Mouse (Mus musculus): ENCODE measurements around the gene Dennd1a. TPM values are rescaled to one million over a fixed set of nuclear protein-coding genes. Genes with fewer than 3 reads are reported as not detected.

The Dennd1a gene
- polyA plus RNA-seq, 1 experiment from 2014 or later: 14.4 TPM

- Histone ChIP-seq H3K4me3 (no peak overlapping the region), H3K27me3 (no peaks in the 10 kb centered on the region), H3K4me1 (replicated peaks) (no peaks in the 10 kb centered on the region; the same call in 1 of the 2 replicates), H3K4me2 (no peak overlapping the region), H3K9ac (no peak overlapping the region), H3K9me3 (no peaks in the 10 kb centered on the region), H3K27ac (no peak overlapping the region), H3K36me3 (no peaks in the 10 kb centered on the region)
- WGBS: 61% methylated on average over 2 of the region's 2 CpGs
- no peak for ATAC-seq (ENCODE audit: low FRiP score)
These were observed 131.2 kb downstream of the Dennd1a start for GRCm38 (mm10) chr2:38156001-38156400.

- no peak overlapping the region for H3K9ac ChIP-seq
- H3K4me3 ChIP-seq: no peak overlapping the region
- H3K27ac ChIP-seq: no peak overlapping the region
- H3K9me3 ChIP-seq: no peaks in the 10 kb centered on the region
- no peaks in the 10 kb centered on the region for H3K36me3 ChIP-seq
- H3K4me1 ChIP-seq (replicated peaks): peaks cover 21% of the 10 kb centered on the region
- no peaks in the 10 kb centered on the region for H3K27me3 ChIP-seq
- H3K4me2 ChIP-seq: no peak overlapping the region
- no peak for ATAC-seq (ENCODE audit: low FRiP score)
These were observed 142.4 kb downstream of the Dennd1a start for GRCm38 (mm10) chr2:38144831-38145230.

GRCm38 (mm10) chr2:38144067-38144779, 143.0 kb downstream of the Dennd1a start:
- Histone ChIP-seq H3K9me3 (no peaks in the 10 kb centered on the region), H3K9ac (no peak overlapping the region), H3K4me3 (no peak overlapping the region), H3K4me2 (no peak overlapping the region), H3K27ac (no peak overlapping the region), H3K4me1 (replicated peaks) (peaks cover 22% of the 10 kb centered on the region), H3K27me3 (no peaks in the 10 kb centered on the region), H3K36me3 (no peaks in the 10 kb centered on the region)
- no peak for ATAC-seq (ENCODE audit: low FRiP score)
- 21% methylated on average over 8 of the region's 8 CpGs for WGBS

GRCm38 (mm10) chr2:38142905-38143304, 144.3 kb downstream of the Dennd1a start:
- Histone ChIP-seq H3K27me3 (no peaks in the 10 kb centered on the region), H3K4me1 (replicated peaks) (peaks cover 22% of the 10 kb centered on the region), H3K36me3 (no peaks in the 10 kb centered on the region), H3K4me3 (no peak overlapping the region), H3K9me3 (no peaks in the 10 kb centered on the region), H3K27ac (no peak overlapping the region), H3K4me2 (no peak overlapping the region), H3K9ac (no peak overlapping the region)
- 29% methylated on average over 5 of the region's 5 CpGs for WGBS
- ATAC-seq (ENCODE audit: low FRiP score): no peak

- Histone ChIP-seq H3K36me3 (no peaks in the 10 kb centered on the region), H3K9ac (no peak overlapping the region), H3K27ac (no peak overlapping the region), H3K4me3 (no peak overlapping the region), H3K4me1 (replicated peaks) (peaks cover 23% of the 10 kb centered on the region), H3K27me3 (no peaks in the 10 kb centered on the region), H3K9me3 (no peaks in the 10 kb centered on the region), H3K4me2 (no peak overlapping the region)
- ATAC-seq (ENCODE audit: low FRiP score): no peak
- 77% methylated on average over 2 of the region's 2 CpGs for WGBS
These were observed 145.0 kb downstream of the Dennd1a start for GRCm38 (mm10) chr2:38142210-38142609.

- WGBS: 54% methylated on average over 3 of the region's 3 CpGs
- H3K4me3 ChIP-seq: no peak overlapping the region
- no peak overlapping the region for H3K9ac ChIP-seq
- no peak overlapping the region for H3K27ac ChIP-seq
- H3K27me3 ChIP-seq: no peaks in the 10 kb centered on the region
- H3K9me3 ChIP-seq: no peaks in the 10 kb centered on the region
- no peaks in the 10 kb centered on the region for H3K36me3 ChIP-seq
- ATAC-seq (ENCODE audit: low FRiP score): no peak
- H3K4me1 ChIP-seq (replicated peaks): peaks cover 22% of the 10 kb centered on the region
- no peak overlapping the region for H3K4me2 ChIP-seq
These were observed 147.7 kb downstream of the Dennd1a start for GRCm38 (mm10) chr2:38139536-38139935.

GRCm38 (mm10) chr2:38137086-38137485, 150.1 kb downstream of the Dennd1a start:
- no peaks in the 10 kb centered on the region for H3K36me3 ChIP-seq
- ATAC-seq (ENCODE audit: low FRiP score): peak; percentile 75
- no peaks in the 10 kb centered on the region for H3K27me3 ChIP-seq
- H3K9ac ChIP-seq: no peak overlapping the region
- H3K4me3 ChIP-seq: no peak overlapping the region
- H3K4me2 ChIP-seq: no peak overlapping the region
- no peak overlapping the region for H3K27ac ChIP-seq
- no peaks in the 10 kb centered on the region for H3K9me3 ChIP-seq
- peaks cover 9% of the 10 kb centered on the region for H3K4me1 ChIP-seq (replicated peaks)
- 11% methylated on average over 5 of the region's 5 CpGs for WGBS

GRCm38 (mm10) chr2:38135427-38135826, 151.8 kb downstream of the Dennd1a start:
- 0 out of 2 replicates have a peak, but pooled peaks have one; percentile 49 for ATAC-seq (ENCODE audit: low FRiP score)

GRCm38 (mm10) chr2:38133036-38133825, 154.0 kb downstream of the Dennd1a start:
- ATAC-seq (ENCODE audit: low FRiP score): no peak
- Histone ChIP-seq H3K4me3 (no peak overlapping the region), H3K4me2 (no peak overlapping the region), H3K9ac (no peak overlapping the region), H3K27me3 (no peaks in the 10 kb centered on the region), H3K36me3 (no peaks in the 10 kb centered on the region), H3K27ac (no peak overlapping the region), H3K4me1 (replicated peaks) (peaks cover 3% of the 10 kb centered on the region), H3K9me3 (no peaks in the 10 kb centered on the region)
- 85% methylated on average over 5 of the region's 5 CpGs for WGBS

More at GRCm38 (mm10) chr2:38135427-38135826, 151.8 kb downstream of the Dennd1a start:
- no peaks in the 10 kb centered on the region for H3K36me3 ChIP-seq
- WGBS: 56% methylated on average over 3 of the region's 3 CpGs
- no peaks in the 10 kb centered on the region for H3K27me3 ChIP-seq
- no peak overlapping the region for H3K4me3 ChIP-seq
- H3K4me2 ChIP-seq: no peak overlapping the region
- no peaks in the 10 kb centered on the region for H3K9me3 ChIP-seq
- H3K27ac ChIP-seq: no peak overlapping the region
- H3K4me1 ChIP-seq (replicated peaks): peaks cover 9% of the 10 kb centered on the region
- no peak overlapping the region for H3K9ac ChIP-seq

- Histone ChIP-seq H3K9me3 (no peaks in the 10 kb centered on the region), H3K4me3 (no peak overlapping the region), H3K4me1 (replicated peaks) (peaks cover 3% of the 10 kb centered on the region), H3K9ac (no peak overlapping the region), H3K27ac (no peak overlapping the region), H3K27me3 (no peaks in the 10 kb centered on the region), H3K4me2 (no peak overlapping the region), H3K36me3 (no peaks in the 10 kb centered on the region)
- no peak for ATAC-seq (ENCODE audit: low FRiP score)
- 91% methylated on average over 1 of the region's 1 CpGs for WGBS
These were observed 154.9 kb downstream of the Dennd1a start for GRCm38 (mm10) chr2:38132233-38132822.

- WGBS: 95% methylated on average over 1 of the region's 1 CpGs
- Histone ChIP-seq H3K27me3 (no peaks in the 10 kb centered on the region), H3K4me3 (no peak overlapping the region)
These were observed 155.7 kb downstream of the Dennd1a start for GRCm38 (mm10) chr2:38131538-38131937.

GRCm38 (mm10) chr2:38129961-38130802, 157.0 kb downstream of the Dennd1a start:
- no peaks in the 10 kb centered on the region for H3K4me1 ChIP-seq (replicated peaks)
- no peak overlapping the region for H3K4me3 ChIP-seq
- no peak overlapping the region for H3K9ac ChIP-seq
- H3K9me3 ChIP-seq: no peaks in the 10 kb centered on the region
- no peak for ATAC-seq (ENCODE audit: low FRiP score)
- no peak overlapping the region for H3K4me2 ChIP-seq
- no peaks in the 10 kb centered on the region for H3K27me3 ChIP-seq
- 72% methylated on average over 6 of the region's 6 CpGs for WGBS
- H3K27ac ChIP-seq: no peak overlapping the region
- H3K36me3 ChIP-seq: no peaks in the 10 kb centered on the region

More at GRCm38 (mm10) chr2:38131538-38131937, 155.7 kb downstream of the Dennd1a start:
- Histone ChIP-seq H3K9me3 (no peaks in the 10 kb centered on the region), H3K4me1 (replicated peaks) (no peaks in the 10 kb centered on the region), H3K9ac (no peak overlapping the region), H3K4me2 (no peak overlapping the region), H3K27ac (no peak overlapping the region), H3K36me3 (no peaks in the 10 kb centered on the region)
- no peak for ATAC-seq (ENCODE audit: low FRiP score)
